In the genomic region with DNA sequence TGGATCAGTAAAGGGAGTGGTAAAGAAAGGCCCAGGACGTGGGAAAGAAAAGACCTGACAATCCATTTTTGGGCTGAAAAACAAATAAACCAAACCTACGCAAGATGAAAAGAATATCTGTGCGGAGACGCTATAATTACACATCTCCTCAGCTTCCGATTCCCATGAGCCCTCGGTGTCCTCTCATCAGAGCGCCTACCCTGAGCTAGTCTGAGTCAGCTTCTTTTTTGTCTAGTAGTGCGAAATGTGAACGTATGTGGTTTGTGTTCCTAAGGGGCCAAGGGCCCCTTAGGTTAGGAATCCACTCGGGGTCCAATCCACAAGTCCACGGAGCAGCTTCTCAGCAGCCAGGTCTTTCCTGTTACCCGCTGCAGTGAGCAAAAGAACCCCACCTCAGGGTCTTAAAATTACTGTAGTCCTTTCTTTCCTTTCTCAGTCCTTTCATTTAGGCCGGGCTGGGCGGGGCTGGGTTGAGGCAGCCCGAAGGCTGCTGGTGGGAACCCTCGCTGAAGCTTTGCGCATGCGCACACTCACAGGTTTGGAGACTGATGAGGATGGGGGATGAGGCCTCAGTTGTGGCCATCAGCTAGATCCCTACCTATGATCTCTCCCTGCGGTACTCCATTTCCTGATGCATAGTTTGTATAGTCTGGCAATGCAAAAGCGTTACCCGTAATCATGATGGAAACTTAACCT, we compare ENCODE assay signal across 25 mouse cellular contexts. TPM values are rescaled to one million over a fixed set of nuclear protein-coding genes. Genes with fewer than 3 reads are reported as not detected.
DNase-seq lines count a peak whose midpoint lies in the region; ATAC-seq and TF ChIP-seq lines count a peak whose summit lies in the region.
"Had no signal": no experiment of that assay in that cellular context is flagged by ENCODE, and none has a peak within 500 bp of the region (broad histone marks: within the 10 kb centered on the region; RNA-seq: fewer than 3 reads in every experiment).

No protein-coding gene starts in this region.

- TF ChIP-seq POLR2A in ES-Bruce4 (IDR thresholded peaks at IDR 0.05; ENCODE audit: insufficient read depth, low read length), result no peak
- TF ChIP-seq POLR2A in olfactory bulb, adult 2 months (IDR thresholded peaks at IDR 0.05; ENCODE audit: insufficient read depth, low read depth, low read length), result no peak

- no peak overlapping the region for H3K9ac ChIP-seq in midbrain, embryonic 11.5 days (ENCODE audit: low read length)
- no peak overlapping the region for H3K9ac ChIP-seq in midbrain, embryonic 13.5 days (replicated peaks)
- H3K9ac ChIP-seq in ES-Bruce4 (ENCODE audit: low read depth, poor library complexity, severe bottlenecking), result peak overlapping the region; percentile 24; the same call in 1 of the 2 replicates
- H3K9ac ChIP-seq: embryonic facial prominence, embryonic 15.5 days; hindbrain, embryonic 13.5 days had no signal

- no peak overlapping the region for H3K4me3 ChIP-seq in midbrain, embryonic 11.5 days (ENCODE audit: low read depth, low read length)
- no peak overlapping the region for H3K4me3 ChIP-seq in midbrain, embryonic 13.5 days (replicated peaks)
- no peak overlapping the region for H3K4me3 ChIP-seq in ES-Bruce4 (ENCODE audit: low read depth, low read length)
- H3K4me3 ChIP-seq in olfactory bulb, adult 2 months (ENCODE audit: insufficient read depth, low read depth, low read length), result no peak overlapping the region
- H3K4me3 ChIP-seq: embryonic facial prominence, embryonic 15.5 days; erythroblast, embryonic 14.5 days; forebrain, embryonic 10.5 days; gastrocnemius, adult 2 months; hindbrain, embryonic 13.5 days had no signal

- TF ChIP-seq CTCF in ES-Bruce4 (IDR thresholded peaks at IDR 0.05; ENCODE audit: low read depth, low read length), result no peak
- no peak for TF ChIP-seq CTCF in olfactory bulb, adult 2 months (IDR thresholded peaks at IDR 0.05; ENCODE audit: insufficient read depth, low read depth, low read length)

- no peaks in the 10 kb centered on the region for H3K9me3 ChIP-seq in midbrain, embryonic 11.5 days (ENCODE audit: control insufficient read depth, low read length)
- no peaks in the 10 kb centered on the region for H3K9me3 ChIP-seq in midbrain, embryonic 13.5 days
- no peaks in the 10 kb centered on the region for H3K9me3 ChIP-seq in ES-Bruce4 (replicated peaks; ENCODE audit: control insufficient read depth, insufficient read depth, low read length, poor library complexity, severe bottlenecking)
- H3K9me3 ChIP-seq: embryonic facial prominence, embryonic 15.5 days; forebrain, embryonic 10.5 days; G1E; hindbrain, embryonic 13.5 days had no signal

- H3K4me2 ChIP-seq in midbrain, embryonic 11.5 days, result no peak overlapping the region
- no peak overlapping the region for H3K4me2 ChIP-seq in midbrain, embryonic 13.5 days (replicated peaks)
- H3K4me2 ChIP-seq: embryonic facial prominence, embryonic 15.5 days; hindbrain, embryonic 13.5 days had no signal

- no peak for ATAC-seq in midbrain, embryonic 11.5 days (ENCODE audit: low FRiP score)
- ATAC-seq in midbrain, embryonic 13.5 days, result no peak
- ATAC-seq: CD4-positive, CD25-positive, alpha-beta regulatory T cell, adult 4 months; forebrain, embryonic 14.5 days; intestine, postnatal 0 days had no signal

- no peaks in the 10 kb centered on the region for H3K36me3 ChIP-seq in midbrain, embryonic 11.5 days (ENCODE audit: control insufficient read depth, insufficient read depth, low read length)
- no peaks in the 10 kb centered on the region for H3K36me3 ChIP-seq in midbrain, embryonic 13.5 days
- H3K36me3 ChIP-seq in ES-Bruce4 (ENCODE audit: control insufficient read depth, insufficient read depth, low read length, poor library complexity, severe bottlenecking), result no peaks in the 10 kb centered on the region
- H3K36me3 ChIP-seq: embryonic facial prominence, embryonic 15.5 days; forebrain, embryonic 10.5 days; hindbrain, embryonic 13.5 days had no signal

- TF ChIP-seq EP300 in ES-Bruce4 (IDR thresholded peaks at IDR 0.05; ENCODE audit: insufficient read depth, low read depth, low read length), result no peak

- DNase-seq in midbrain, embryonic 11.5 days (ENCODE audit: low spot score, missing footprints), result peak; percentile 73
- peak; percentile 95 for DNase-seq in ZHBTc4 (ENCODE audit: low read depth, low spot score)
- DNase-seq in cerebellum, postnatal 4 days (ENCODE audit: low spot score in 2 of 2), result no peak
- DNase-seq in thymus, postnatal 0 days (ENCODE audit: low spot score), result no peak
- DNase-seq: adrenal gland, adult 2 months; adrenal gland, postnatal 25 days; cerebellum, adult 2 months; cerebellum, postnatal 10 days; embryo, embryonic 11 days; gastrocnemius, adult 2 months; gastrocnemius, postnatal 25 days; heart, postnatal 10 days; heart, postnatal 4 days had no signal

- WGBS in midbrain, embryonic 11.5 days, result 83% methylated on average over 21 of the region's 21 CpGs
- WGBS in midbrain, embryonic 13.5 days, result 80% methylated on average over 21 of the region's 21 CpGs
- WGBS in olfactory bulb, adult 2 months, result 59% methylated on average over 21 of the region's 21 CpGs

- no peaks in the 10 kb centered on the region for H3K27me3 ChIP-seq in midbrain, embryonic 11.5 days (ENCODE audit: control insufficient read depth, insufficient read depth, low read length)
- H3K27me3 ChIP-seq in midbrain, embryonic 13.5 days, result no peaks in the 10 kb centered on the region
- H3K27me3 ChIP-seq in ES-Bruce4 (ENCODE audit: control insufficient read depth, insufficient read depth, low read length, poor library complexity, severe bottlenecking), result no peaks in the 10 kb centered on the region
- H3K27me3 ChIP-seq: embryonic facial prominence, embryonic 15.5 days; hindbrain, embryonic 13.5 days had no signal

- H3K4me1 ChIP-seq in midbrain, embryonic 11.5 days (ENCODE audit: control insufficient read depth, insufficient read depth, low read length), result 0 out of 2 replicates have a peak, but pooled peaks cover 2% of the 10 kb centered on the region
- peaks cover 19% of the 10 kb centered on the region for H3K4me1 ChIP-seq in midbrain, embryonic 13.5 days (replicated peaks)
- peaks cover 6% of the 10 kb centered on the region for H3K4me1 ChIP-seq in ES-Bruce4 (ENCODE audit: control insufficient read depth, insufficient read depth, low read length)
- peaks cover 56% of the 10 kb centered on the region for H3K4me1 ChIP-seq in olfactory bulb, adult 2 months (ENCODE audit: control insufficient read depth, insufficient read depth, low read length)

- no peak overlapping the region for H3K27ac ChIP-seq in midbrain, embryonic 11.5 days (ENCODE audit: low read depth, low read length)
- H3K27ac ChIP-seq in midbrain, embryonic 13.5 days, result no peak overlapping the region
- H3K27ac ChIP-seq in ES-Bruce4 (ENCODE audit: insufficient read depth, low read length), result peak overlapping the region; percentile 85
- peak overlapping the region; percentile 81; the same call in 1 of the 2 replicates for H3K27ac ChIP-seq in olfactory bulb, adult 2 months (ENCODE audit: insufficient read depth, low read depth, low read length)
- H3K27ac ChIP-seq: embryonic facial prominence, embryonic 15.5 days; forebrain, embryonic 10.5 days; gastrocnemius, adult 2 months; hindbrain, embryonic 13.5 days had no signal

RNA-seq across cellular contexts. Expression of a gene that starts 25.4 kb away (rescaled TPM):
- 16.1 and 17.4 TPM in 2 replicates for polyA plus RNA-seq in midbrain, embryonic 11.5 days (2014; fragmentation: Nextera tagmentation; extraction: Ambion mirVana)
- polyA plus RNA-seq in midbrain, embryonic 13.5 days (2015; fragmentation: Nextera tagmentation; extraction: Ambion mirVana), result 47.1 and 47.4 TPM in 2 replicates
- 171 and 178 TPM in 2 replicates for polyA plus RNA-seq in ES-Bruce4 (2011; ENCODE audit: insufficient read depth, insufficient read length, low read depth, missing spikeins)
- polyA plus RNA-seq in olfactory bulb, adult 2 months (2012; ENCODE audit: insufficient read depth, insufficient read length, low replicate concordance, missing spikeins), result not detected in 2 replicates
- polyA plus RNA-seq in thymus, postnatal 0 days (2015; fragmentation: Nextera tagmentation; extraction: Ambion mirVana), result 39.3 and 39.7 TPM in 2 replicates

RNA-seq across cellular contexts. Expression of a gene that starts 33.0 kb away (rescaled TPM):
- polyA plus RNA-seq in midbrain, embryonic 11.5 days (2014; fragmentation: Nextera tagmentation; extraction: Ambion mirVana), result 899 and 948 TPM in 2 replicates
- polyA plus RNA-seq in midbrain, embryonic 13.5 days (2015; fragmentation: Nextera tagmentation; extraction: Ambion mirVana), result 590 and 618 TPM in 2 replicates
- polyA plus RNA-seq in ES-Bruce4 (2011; ENCODE audit: insufficient read depth, insufficient read length, low read depth, missing spikeins), result 541 and 557 TPM in 2 replicates
- 273 and 350 TPM in 2 replicates for polyA plus RNA-seq in olfactory bulb, adult 2 months (2012; ENCODE audit: insufficient read depth, insufficient read length, low replicate concordance, missing spikeins)
- polyA plus RNA-seq in thymus, postnatal 0 days (2015; fragmentation: Nextera tagmentation; extraction: Ambion mirVana), result 723 and 729 TPM in 2 replicates

RNA-seq across cellular contexts. Expression of a gene that starts 48.6 kb away (rescaled TPM):
- 0.22 and 0.44 TPM in 2 replicates for polyA plus RNA-seq in midbrain, embryonic 11.5 days (2014; fragmentation: Nextera tagmentation; extraction: Ambion mirVana)
- polyA plus RNA-seq in midbrain, embryonic 13.5 days (2015; fragmentation: Nextera tagmentation; extraction: Ambion mirVana), result not detected in 2 replicates
- polyA plus RNA-seq in ES-Bruce4 (2011; ENCODE audit: insufficient read depth, insufficient read length, low read depth, missing spikeins), result not detected in 2 replicates
- polyA plus RNA-seq in olfactory bulb, adult 2 months (2012; ENCODE audit: insufficient read depth, insufficient read length, low replicate concordance, missing spikeins), result not detected in 2 replicates
- polyA plus RNA-seq in thymus, postnatal 0 days (2015; fragmentation: Nextera tagmentation; extraction: Ambion mirVana), result 4.9 and 5.4 TPM in 2 replicates
- polyA plus RNA-seq: activated CD4-positive, CD25-positive, alpha-beta regulatory T cell, adult 4 months; CD4-positive, CD25-positive, alpha-beta regulatory T cell, adult 4 months; forebrain, embryonic 14.5 days had no signal

RNA-seq across cellular contexts. Expression of a gene that starts 57.6 kb away (rescaled TPM):
- polyA plus RNA-seq in midbrain, embryonic 11.5 days (2014; fragmentation: Nextera tagmentation; extraction: Ambion mirVana), result 130 and 139 TPM in 2 replicates
- polyA plus RNA-seq in midbrain, embryonic 13.5 days (2015; fragmentation: Nextera tagmentation; extraction: Ambion mirVana), result 126 and 134 TPM in 2 replicates
- 171 TPM in 2 replicates for polyA plus RNA-seq in ES-Bruce4 (2011; ENCODE audit: insufficient read depth, insufficient read length, low read depth, missing spikeins)
- 164 and 189 TPM in 2 replicates for polyA plus RNA-seq in olfactory bulb, adult 2 months (2012; ENCODE audit: insufficient read depth, insufficient read length, low replicate concordance, missing spikeins)
- polyA plus RNA-seq in thymus, postnatal 0 days (2015; fragmentation: Nextera tagmentation; extraction: Ambion mirVana), result 95.4 and 121 TPM in 2 replicates

Comparison
In these comparisons a context has a peak if more than half of its experiments do, and no peak if none do; other contexts are left out.
1. DNase-seq: peak in midbrain, embryonic 11.5 days (single experiment) and ZHBTc4 (single experiment); none in cerebellum, postnatal 4 days (0 of 2) and thymus, postnatal 0 days (single experiment).
2. H3K27ac ChIP-seq: peak in ES-Bruce4 (single experiment) and olfactory bulb, adult 2 months (single experiment); none in midbrain, embryonic 11.5 days (single experiment) and midbrain, embryonic 13.5 days (single experiment).
3. RNA of a gene that starts 25.4 kb away (polyA plus RNA-seq): 171 to 178 TPM in ES-Bruce4, 47.1 to 47.4 TPM in midbrain, embryonic 13.5 days, 39.3 to 39.7 TPM in thymus, postnatal 0 days and 16.1 to 17.4 TPM in midbrain, embryonic 11.5 days; not detected in olfactory bulb, adult 2 months; every median in the first group is over 10 times any median in the second.